Mouse (Mus musculus): ENCODE results near the gene Cdhr2. TPM values are rescaled to one million over a fixed set of nuclear protein-coding genes. Genes with fewer than 3 reads are reported as not detected.

Cdhr2 gene
- polyA plus RNA-seq, 1 experiment from 2014 or later: 0.05 TPM

- H3K36me3 ChIP-seq (ENCODE audit: poor library complexity, severe bottlenecking): peaks cover 65% of the 10 kb centered on the region
- ATAC-seq: peak; percentile 67
- 2% methylated on average over 71 of the region's 87 CpGs for WGBS
- H3K4me2 ChIP-seq: peak overlapping the region; percentile 54
- H3K9me3 ChIP-seq (replicated peaks): no peaks in the 10 kb centered on the region
- no peak overlapping the region for H3K27ac ChIP-seq
- peak overlapping the region; percentile 50 for H3K9ac ChIP-seq
- H3K4me1 ChIP-seq: peaks cover 23% of the 10 kb centered on the region
- peak overlapping the region; percentile 26 for H3K4me3 ChIP-seq
- H3K27me3 ChIP-seq: peaks cover 51% of the 10 kb centered on the region
Measured at GRCm38 (mm10) chr13:54737488-54738212, 36.4 kb downstream of the Cdhr2 start.

GRCm38 (mm10) chr13:54738213-54738601 lies 36.9 kb downstream of the Cdhr2 start:
- H3K4me2 ChIP-seq: peak overlapping the region; percentile 54
- peaks cover 67% of the 10 kb centered on the region for H3K36me3 ChIP-seq (ENCODE audit: poor library complexity, severe bottlenecking)
- peaks cover 51% of the 10 kb centered on the region for H3K27me3 ChIP-seq
- peak overlapping the region; percentile 26 for H3K4me3 ChIP-seq
- H3K9me3 ChIP-seq (replicated peaks): no peaks in the 10 kb centered on the region
- ATAC-seq: peak; percentile 25; the same call in 1 of the 2 replicates
- WGBS: 5% methylated on average over 24 of the region's 34 CpGs
- peak overlapping the region; percentile 50 for H3K9ac ChIP-seq
- no peak overlapping the region for H3K27ac ChIP-seq
- peaks cover 23% of the 10 kb centered on the region for H3K4me1 ChIP-seq

- 40% methylated on average over 6 of the region's 6 CpGs for WGBS
Measured at GRCm38 (mm10) chr13:54746110-54746509, 44.8 kb downstream of the Cdhr2 start.

DNA sequence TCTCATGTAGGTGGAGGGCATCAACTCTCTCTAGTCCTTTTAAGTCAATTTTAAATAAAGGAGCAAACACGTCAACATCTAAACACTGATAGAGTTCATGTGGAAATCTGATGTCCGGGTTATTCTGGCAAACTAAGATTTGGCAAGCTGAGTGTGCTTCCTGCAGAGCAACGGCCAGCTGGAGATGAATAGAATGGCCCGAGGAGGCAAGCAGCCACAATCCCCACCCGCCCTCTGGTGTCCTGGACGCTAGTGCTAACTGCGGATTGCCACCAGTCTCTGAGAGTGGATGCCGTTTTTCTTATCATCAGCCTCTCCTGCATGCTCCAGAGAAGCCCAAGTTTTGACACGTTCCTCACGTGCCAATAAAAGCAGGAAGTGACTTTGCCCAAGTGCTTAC lies 45.6 kb downstream of the Cdhr2 start:
- WGBS: 34% methylated on average over 10 of the region's 10 CpGs
- peaks cover 40% of the 10 kb centered on the region for H3K4me1 ChIP-seq
- peak overlapping the region; percentile 68; the same call in 1 of the 2 replicates for H3K4me3 ChIP-seq
- peak overlapping the region; percentile 72 for H3K4me2 ChIP-seq
- H3K27me3 ChIP-seq: peaks cover 16% of the 10 kb centered on the region
- no peaks in the 10 kb centered on the region for H3K9me3 ChIP-seq (replicated peaks)
- no peak for ATAC-seq
- H3K27ac ChIP-seq: no peak overlapping the region
- H3K36me3 ChIP-seq (ENCODE audit: poor library complexity, severe bottlenecking): peaks cover 3% of the 10 kb centered on the region; the same call in 1 of the 2 replicates
- peak overlapping the region; percentile 46; the same call in 1 of the 2 replicates for H3K9ac ChIP-seq

More at GRCm38 (mm10) chr13:54746110-54746509, 44.8 kb downstream of the Cdhr2 start:
- ATAC-seq: no peak
- Histone ChIP-seq H3K27me3 (peaks cover 9% of the 10 kb centered on the region), H3K4me2 (peak overlapping the region; percentile 38), H3K4me3 (no peak overlapping the region), H3K36me3 (ENCODE audit: poor library complexity, severe bottlenecking) (peaks cover 3% of the 10 kb centered on the region; the same call in 1 of the 2 replicates), H3K9me3 (replicated peaks) (no peaks in the 10 kb centered on the region), H3K4me1 (peaks cover 46% of the 10 kb centered on the region), H3K9ac (no peak overlapping the region), H3K27ac (peak overlapping the region; percentile 48; the same call in 1 of the 2 replicates)

- Histone ChIP-seq H3K27me3 (peaks cover 27% of the 10 kb centered on the region), H3K9ac (peak overlapping the region; percentile 80), H3K4me1 (peaks cover 49% of the 10 kb centered on the region), H3K4me2 (peak overlapping the region; percentile 72), H3K27ac (no peak overlapping the region), H3K9me3 (replicated peaks) (no peaks in the 10 kb centered on the region), H3K36me3 (ENCODE audit: poor library complexity, severe bottlenecking) (peaks cover under 1% of the 10 kb centered on the region; the same call in 1 of the 2 replicates), H3K4me3 (peak overlapping the region; percentile 68)
- 84% methylated on average over 8 of the region's 8 CpGs for WGBS
- ATAC-seq: no peak
Measured at GRCm38 (mm10) chr13:54748190-54748589, 46.9 kb downstream of the Cdhr2 start.

GRCm38 (mm10) chr13:54748721-54749060 lies 47.4 kb downstream of the Cdhr2 start:
- Histone ChIP-seq H3K27ac (peak overlapping the region; percentile 85; the same call in 1 of the 2 replicates), H3K4me1 (peaks cover 51% of the 10 kb centered on the region), H3K9ac (peak overlapping the region; percentile 80), H3K27me3 (peaks cover 27% of the 10 kb centered on the region), H3K4me3 (peak overlapping the region; percentile 68), H3K4me2 (peak overlapping the region; percentile 72), H3K36me3 (ENCODE audit: poor library complexity, severe bottlenecking) (no peaks in the 10 kb centered on the region; the same call in 1 of the 2 replicates), H3K9me3 (replicated peaks) (no peaks in the 10 kb centered on the region)
- whole genome bisulfite sequencing: 27% methylated on average over 10 of the region's 10 CpGs
- ATAC-seq: peak; percentile 42

DNA sequence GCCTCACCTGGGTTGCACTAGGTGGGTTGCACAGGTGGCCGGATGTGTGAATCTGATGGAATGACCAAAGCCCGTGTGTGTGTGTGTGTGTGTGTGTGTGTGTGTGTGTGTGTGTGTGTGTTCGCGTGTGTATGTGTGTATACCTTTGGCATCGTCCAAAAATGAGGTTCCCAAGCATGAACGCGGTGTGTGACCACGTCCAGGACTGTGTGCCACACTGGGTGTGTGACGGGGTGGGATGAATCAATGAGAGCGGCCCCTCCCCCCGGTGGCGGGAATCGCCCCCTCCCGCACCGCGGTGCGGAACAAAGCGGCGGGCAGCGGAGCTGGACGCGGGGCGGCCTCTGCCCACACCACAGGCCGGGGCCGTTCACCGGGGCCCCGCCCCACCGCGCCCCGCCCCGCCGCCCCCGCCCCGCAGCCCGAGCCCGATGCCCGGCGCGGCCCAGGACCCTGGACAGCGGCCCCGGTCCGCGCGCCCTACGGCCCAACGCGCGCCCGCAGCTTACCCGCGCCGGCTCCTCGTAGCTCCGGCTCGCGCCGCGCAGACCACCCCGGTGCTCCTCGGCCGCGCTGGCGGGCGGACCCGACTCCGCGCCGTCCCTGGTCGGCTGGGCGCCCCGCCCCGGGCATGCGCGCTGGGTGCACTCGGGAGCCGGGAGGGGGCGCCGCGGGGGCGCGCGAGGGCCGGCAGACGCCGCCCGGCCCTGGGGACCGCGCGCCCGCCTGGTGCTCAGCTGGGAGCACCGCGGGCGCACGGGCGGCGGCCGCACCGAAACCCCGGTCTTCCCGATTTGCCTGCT lies 48.0 kb downstream of the Cdhr2 start:
- Histone ChIP-seq H3K27ac (peak overlapping the region; percentile 85), H3K9ac (peak overlapping the region; percentile 80), H3K27me3 (peaks cover 27% of the 10 kb centered on the region), H3K9me3 (replicated peaks) (no peaks in the 10 kb centered on the region), H3K36me3 (ENCODE audit: poor library complexity, severe bottlenecking) (no peaks in the 10 kb centered on the region; the same call in 1 of the 2 replicates), H3K4me2 (peak overlapping the region; percentile 72), H3K4me1 (peaks cover 56% of the 10 kb centered on the region), H3K4me3 (peak overlapping the region; percentile 68)
- 2% methylated on average over 39 of the region's 100 CpGs for WGBS
- peak; percentile 89 for ATAC-seq

- Histone ChIP-seq H3K9ac (peak within 1 kb of the TSS; percentile 80), H3K9me3 (replicated peaks) (no peaks in the 10 kb centered on the region), H3K4me3 (peak within 1 kb of the TSS; percentile 68), H3K4me1 (peaks cover 62% of the 10 kb centered on the region), H3K36me3 (ENCODE audit: poor library complexity, severe bottlenecking) (no peaks in the 10 kb centered on the region; the same call in 1 of the 2 replicates), H3K27ac (peak within 1 kb of the TSS; percentile 85), H3K4me2 (peak within 1 kb of the TSS; percentile 72), H3K27me3 (peaks cover 27% of the 10 kb centered on the region)
- 2% methylated on average over 29 of the region's 29 CpGs for WGBS
- ATAC-seq: peak; percentile 77
Measured at GRCm38 (mm10) chr13:54749864-54750411, 48.7 kb downstream of the Cdhr2 start, which contains the start of gene Gprin1. Gene Gprin1 (minus strand): TSS chr13:54749874.

DNA sequence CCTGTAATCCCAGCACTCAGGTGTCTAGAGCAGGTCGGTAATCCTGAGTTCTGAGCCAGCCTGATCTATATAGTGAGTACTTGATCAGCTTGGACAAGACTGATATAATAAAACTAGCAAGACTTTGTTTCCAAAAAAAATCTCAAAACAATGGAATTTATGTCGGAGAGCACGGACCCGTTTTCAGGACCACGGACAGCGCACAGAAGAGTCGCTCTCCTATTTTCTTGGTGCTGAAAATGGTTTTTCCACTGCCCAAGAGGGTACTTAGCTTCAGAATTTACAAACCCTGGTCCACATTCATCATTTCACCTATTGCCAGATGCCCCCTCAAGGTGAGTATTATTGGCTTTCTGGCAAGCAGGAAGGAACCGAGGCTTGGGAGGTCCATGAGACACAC lies 49.4 kb downstream of the Cdhr2 start:
- H3K9me3 ChIP-seq (replicated peaks): no peaks in the 10 kb centered on the region
- peaks cover 27% of the 10 kb centered on the region for H3K27me3 ChIP-seq
- no peaks in the 10 kb centered on the region; the same call in 1 of the 2 replicates for H3K36me3 ChIP-seq (ENCODE audit: poor library complexity, severe bottlenecking)
- H3K4me2 ChIP-seq: peak overlapping the region; percentile 72; the same call in 1 of the 2 replicates
- H3K4me3 ChIP-seq: peak overlapping the region; percentile 68; the same call in 1 of the 2 replicates
- H3K9ac ChIP-seq: no peak overlapping the region
- H3K4me1 ChIP-seq: peaks cover 66% of the 10 kb centered on the region
- no peak overlapping the region for H3K27ac ChIP-seq
- ATAC-seq: no peak
- WGBS: 3% methylated on average over 8 of the region's 8 CpGs

DNA sequence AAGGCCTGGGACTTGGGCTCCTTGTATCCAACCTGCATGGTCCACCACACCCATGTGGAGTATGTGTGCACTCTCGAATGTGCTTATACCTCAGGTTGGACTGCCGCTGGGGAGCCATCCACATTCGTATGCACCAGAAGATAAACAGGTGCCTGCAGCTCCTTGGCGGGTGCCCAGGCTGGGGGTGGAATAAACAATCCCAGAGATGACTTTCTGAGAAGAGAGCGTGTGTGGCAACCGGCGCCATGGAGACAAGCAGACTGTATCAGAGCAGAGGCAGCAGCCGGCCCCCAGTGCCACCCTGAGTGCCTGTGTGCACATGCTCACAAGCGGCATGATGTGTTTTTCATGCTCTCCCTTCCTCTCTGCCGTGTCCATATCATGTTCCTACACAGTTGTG lies 51.4 kb downstream of the Cdhr2 start:
- H3K27me3 ChIP-seq: peaks cover 33% of the 10 kb centered on the region
- H3K4me3 ChIP-seq: no peak overlapping the region
- H3K27ac ChIP-seq: 0 out of 2 replicates have a peak overlapping the region, but pooled peaks have one; percentile 2
- H3K36me3 ChIP-seq (ENCODE audit: poor library complexity, severe bottlenecking): no peaks in the 10 kb centered on the region; the same call in 1 of the 2 replicates
- no peaks in the 10 kb centered on the region for H3K9me3 ChIP-seq (replicated peaks)
- peaks cover 67% of the 10 kb centered on the region for H3K4me1 ChIP-seq
- ATAC-seq: no peak
- no peak overlapping the region for H3K9ac ChIP-seq
- 57% methylated on average over 10 of the region's 10 CpGs for WGBS
- H3K4me2 ChIP-seq: no peak overlapping the region

DNA sequence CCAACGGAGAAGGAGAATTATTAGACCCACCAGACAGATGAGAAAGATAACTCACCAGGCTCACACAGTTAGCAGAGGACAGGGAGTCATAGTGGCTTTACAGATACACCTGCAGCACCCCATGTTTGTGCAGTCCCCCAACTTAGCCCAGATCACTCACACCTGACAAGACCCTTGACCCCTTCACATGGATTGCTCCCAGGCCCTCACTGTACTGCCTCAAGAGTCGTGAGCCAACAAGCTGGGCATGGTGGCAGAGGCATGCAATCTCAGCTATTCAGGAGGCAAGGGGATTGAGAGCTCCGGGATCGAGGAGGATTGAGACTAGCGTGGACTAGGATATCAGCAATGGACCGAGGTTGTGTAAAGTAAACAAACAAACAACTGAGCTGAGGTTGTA lies 52.5 kb downstream of the Cdhr2 start:
- no peak overlapping the region for H3K27ac ChIP-seq
- WGBS: 64% methylated on average over 6 of the region's 6 CpGs

More for the DNA sequence above, 52.5 kb downstream of the Cdhr2 start:
- peaks cover 33% of the 10 kb centered on the region for H3K27me3 ChIP-seq
- no peaks in the 10 kb centered on the region for H3K9me3 ChIP-seq (replicated peaks)
- peaks cover 62% of the 10 kb centered on the region for H3K4me1 ChIP-seq
- H3K4me2 ChIP-seq: no peak overlapping the region
- no peak overlapping the region for H3K4me3 ChIP-seq
- H3K36me3 ChIP-seq (ENCODE audit: poor library complexity, severe bottlenecking): no peaks in the 10 kb centered on the region
- no peak overlapping the region for H3K9ac ChIP-seq
- no peak for ATAC-seq
